Mouse (Mus musculus) left cerebral cortex, postnatal 10 days (tissue): ENCODE data around the gene Rap2b. TPM values are rescaled to one million over a fixed set of nuclear protein-coding genes. Genes with fewer than 3 reads are reported as not detected.

Experiments
- DNase-seq, 2 experiments: peaks; one replicate each; pipeline ENCODE4 v3.0.0; 2021 to 2022; ENCODE audit warnings: low spot score in 2 of 2, mixed read lengths in 1 of 2; ENCODE audit errors: extremely low spot score in 1 of 2
- intact Hi-C: fragments of 180-260 bp; cut with DNase I; formaldehyde crosslinking; loops from one replicate; pipeline ENCODE4 v1.15.1; 2025
- total RNA-seq, 2 experiments: library from RNA; stranded (reverse); gene quantifications; 2 replicates each; pipeline ENCODE4 v1.2.3; 2021

Rap2b gene
- total RNA-seq, 2 experiments from 2014 or later, result 37.3 to 39.3 TPM

DNA sequence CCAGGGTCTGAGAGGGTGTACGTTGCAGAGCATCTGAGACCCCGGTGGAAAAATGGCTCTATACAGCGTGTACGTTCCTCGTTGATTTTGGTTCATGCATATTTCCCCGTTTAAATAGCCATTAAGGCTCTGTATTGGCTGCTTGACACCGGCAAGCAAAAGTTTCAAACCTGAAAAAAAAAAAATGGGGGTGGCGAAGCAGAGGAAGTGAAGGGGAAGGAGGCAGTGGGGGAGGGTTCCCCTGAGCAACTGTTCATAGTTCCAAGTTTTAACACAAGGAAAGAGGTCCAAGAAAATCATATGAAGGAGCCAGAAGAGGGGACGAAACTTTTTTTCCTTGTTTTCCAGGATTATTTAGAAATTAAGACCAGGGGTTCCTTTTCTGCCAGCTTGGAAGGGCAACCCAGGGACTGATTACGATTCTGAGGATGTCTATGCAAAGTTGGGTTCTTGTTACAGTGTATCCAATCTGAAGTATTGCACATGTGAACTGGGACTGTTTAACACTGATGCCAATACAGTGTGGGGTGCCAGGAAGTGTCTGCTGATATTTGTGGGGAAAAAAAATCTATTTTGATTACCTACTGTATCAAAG is 4.4 kb downstream of the Rap2b start, which contains the start of gene B430305J03Rik:
B430305J03Rik (minus strand) TSS at position 173 of the 595 bp plus-strand sequence.
- intact Hi-C loops, result loop anchor here (5.0 to 10.0 kb wide), 2 partner anchors 339 to 806 kb away; no protein-coding TSS in a partner anchor

DNA sequence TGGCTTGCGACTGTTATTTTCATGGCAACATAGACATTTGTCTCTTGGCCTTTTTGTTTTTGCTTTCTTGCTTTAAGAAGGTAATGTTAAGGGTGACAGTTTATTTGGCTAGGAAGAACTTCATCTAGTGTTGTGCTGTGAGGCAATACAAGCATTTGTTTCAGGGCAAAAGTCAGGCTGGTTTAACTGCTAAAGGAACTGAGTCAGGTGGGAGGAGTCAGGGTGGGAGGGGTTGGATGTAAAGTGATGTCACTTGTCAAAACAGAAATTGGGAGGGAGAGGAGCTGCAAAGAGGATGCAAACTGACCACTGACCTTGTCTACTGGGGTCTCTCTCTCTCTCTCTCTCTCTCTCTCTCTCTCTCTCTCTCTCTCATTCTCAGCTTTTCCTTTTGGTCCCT is 7.0 kb downstream of the Rap2b start:
- intact Hi-C loops, result loop anchor here (5.0 to 10.0 kb wide), 2 partner anchors 336 to 804 kb away; no protein-coding TSS in a partner anchor
- DNase-seq, result no peak

More for the DNA sequence above, 4.4 kb downstream of the Rap2b start, which contains the start of gene B430305J03Rik:
- DNase-seq, result peak in 1 of 2 experiments; percentile 29

DNA sequence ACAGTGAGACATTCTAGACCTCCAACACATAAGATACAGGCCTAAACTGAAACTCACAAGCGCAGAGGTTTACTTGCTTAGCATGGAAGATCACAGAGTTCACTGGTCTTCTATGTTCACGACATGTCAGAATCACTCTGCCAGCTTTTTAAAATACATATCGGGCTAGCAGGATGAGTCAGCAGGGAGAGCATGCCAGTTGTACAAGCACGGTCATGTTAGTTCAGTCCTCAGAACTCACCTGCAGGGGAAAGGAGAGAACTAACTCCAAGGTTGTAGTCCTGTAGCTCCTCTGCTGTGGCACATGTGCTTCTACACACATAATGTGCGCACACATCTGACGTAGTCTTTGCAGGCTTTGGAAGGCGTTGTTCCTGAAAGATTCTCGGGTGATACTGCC is 14.6 kb downstream of the Rap2b start:
- DNase-seq, result no peak
- intact Hi-C loops, result no loop called here

DNA sequence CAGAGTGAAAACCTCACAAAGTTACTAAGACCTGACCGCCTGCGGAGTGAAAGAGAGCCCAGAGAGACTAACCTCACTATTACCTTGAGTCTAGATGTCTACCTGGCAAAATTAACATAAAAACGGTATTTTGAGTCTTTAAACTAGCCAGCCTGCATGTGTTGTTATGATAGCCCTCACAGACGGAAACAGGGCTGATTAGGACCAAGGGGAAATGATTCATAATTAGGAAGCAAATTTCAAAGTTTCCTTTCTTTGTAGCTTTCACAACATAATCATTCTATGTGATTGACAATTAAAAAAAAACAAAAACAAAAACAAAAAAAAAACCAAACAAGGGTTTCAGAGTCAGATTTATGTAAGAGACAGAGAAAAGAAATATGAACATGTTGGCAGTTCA is 24.9 kb downstream of the Rap2b start:
- no peak for DNase-seq
- intact Hi-C loops, result no loop called here

DNA sequence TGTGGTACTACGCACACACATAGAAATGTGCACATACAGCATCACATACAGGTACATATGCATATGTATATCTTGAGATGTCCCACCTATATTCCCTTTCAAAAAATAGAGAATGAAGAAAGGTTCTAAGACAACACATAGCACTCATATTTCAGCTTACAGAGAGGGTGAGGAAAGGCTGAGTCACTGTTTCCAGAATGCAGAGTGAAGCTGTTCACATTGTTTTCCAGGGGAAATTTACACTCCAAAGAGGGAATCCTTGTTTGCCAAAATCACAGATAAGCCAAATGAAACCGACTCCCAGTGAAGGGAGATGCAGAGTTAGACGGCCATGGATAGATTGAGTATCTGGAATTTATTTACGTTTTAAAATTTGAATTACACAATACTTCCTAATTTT is 30.1 kb downstream of the Rap2b start:
- intact Hi-C loops, result no loop called here

DNA sequence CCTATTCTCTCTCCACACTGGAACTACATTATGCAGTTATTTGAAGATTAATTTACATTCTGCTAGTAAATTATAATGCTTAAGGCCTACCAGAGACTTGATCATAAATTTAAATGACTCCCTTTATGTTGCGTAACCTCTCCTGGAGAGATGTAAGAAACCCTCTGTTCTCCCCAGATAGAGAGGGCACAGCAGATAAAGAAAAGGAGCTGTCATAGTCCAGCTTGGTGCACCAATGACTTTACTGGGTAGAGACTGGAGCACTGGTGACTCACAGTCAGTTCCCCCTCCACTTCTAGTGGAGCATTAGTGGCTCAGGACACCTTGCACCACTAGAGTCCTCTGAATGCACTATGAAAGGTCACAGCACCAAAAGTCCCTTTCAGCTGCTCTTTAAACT is 31.4 kb downstream of the Rap2b start:
- DNase-seq, result no peak
- intact Hi-C loops, result no loop called here

More for the DNA sequence above, 30.1 kb downstream of the Rap2b start:
- DNase-seq, result no peak

DNA sequence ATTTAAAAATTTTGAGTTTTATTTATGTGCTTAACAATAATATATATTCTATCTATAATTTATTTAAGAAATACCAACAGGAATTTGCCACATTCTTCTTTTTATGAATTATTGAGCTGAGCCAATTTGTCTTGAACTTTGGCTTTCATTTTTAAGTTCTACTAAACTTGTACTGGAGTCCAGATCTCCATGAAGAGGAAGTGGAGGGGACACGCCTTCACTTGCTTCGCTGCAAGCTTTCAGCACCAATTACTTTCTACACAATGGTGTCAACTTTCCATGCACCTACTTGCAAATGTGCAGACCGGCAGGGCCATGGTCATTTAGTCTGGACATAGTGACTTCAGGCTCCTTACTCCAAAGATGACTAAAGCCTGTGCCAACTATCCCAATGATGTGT is 32.1 kb downstream of the Rap2b start:
- intact Hi-C loops, result no loop called here

DNA sequence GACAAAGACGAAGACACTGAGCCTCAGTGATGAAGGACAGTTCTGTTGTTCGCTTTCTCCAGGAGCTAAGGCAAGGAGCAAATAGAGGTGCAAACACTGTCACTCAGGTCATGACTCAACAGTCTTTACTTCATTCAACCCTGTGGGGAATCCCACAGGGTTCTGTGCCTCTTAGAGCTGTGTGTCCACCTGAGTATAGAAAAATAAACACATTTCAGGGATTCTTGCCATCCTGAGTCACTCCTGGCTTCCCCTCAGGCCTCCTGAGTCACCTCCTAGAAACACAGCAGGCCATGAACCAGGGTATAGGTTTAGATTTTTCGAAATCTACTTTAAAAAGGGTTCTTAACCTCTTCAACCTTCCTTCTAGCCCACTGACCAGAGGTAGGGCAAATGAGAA is 33.9 kb downstream of the Rap2b start:
- no peak for DNase-seq
- intact Hi-C loops, result no loop called here

More for the DNA sequence above, 32.1 kb downstream of the Rap2b start:
- DNase-seq, result no peak

DNA sequence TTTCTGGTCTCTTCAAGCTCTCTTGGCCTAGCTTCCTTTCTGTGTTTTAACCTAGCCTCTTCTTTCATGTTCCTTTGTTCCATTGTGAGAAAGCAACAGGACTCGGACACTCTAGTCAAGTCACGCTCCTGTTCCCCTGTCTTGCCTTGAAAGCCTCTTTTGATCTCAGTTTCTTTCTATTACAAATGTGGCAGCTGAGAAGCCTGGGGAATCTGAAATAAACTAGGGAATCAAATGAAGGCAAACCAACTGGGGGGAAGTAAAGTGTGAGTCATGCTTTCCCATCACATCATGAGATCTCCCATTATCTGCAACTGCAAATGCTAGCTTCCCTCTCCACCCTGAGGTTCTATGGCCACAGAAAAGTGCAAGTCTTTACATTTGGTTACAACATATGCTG is 35.3 kb downstream of the Rap2b start:
- intact Hi-C loops, result no loop called here
- DNase-seq, result no peak

DNA sequence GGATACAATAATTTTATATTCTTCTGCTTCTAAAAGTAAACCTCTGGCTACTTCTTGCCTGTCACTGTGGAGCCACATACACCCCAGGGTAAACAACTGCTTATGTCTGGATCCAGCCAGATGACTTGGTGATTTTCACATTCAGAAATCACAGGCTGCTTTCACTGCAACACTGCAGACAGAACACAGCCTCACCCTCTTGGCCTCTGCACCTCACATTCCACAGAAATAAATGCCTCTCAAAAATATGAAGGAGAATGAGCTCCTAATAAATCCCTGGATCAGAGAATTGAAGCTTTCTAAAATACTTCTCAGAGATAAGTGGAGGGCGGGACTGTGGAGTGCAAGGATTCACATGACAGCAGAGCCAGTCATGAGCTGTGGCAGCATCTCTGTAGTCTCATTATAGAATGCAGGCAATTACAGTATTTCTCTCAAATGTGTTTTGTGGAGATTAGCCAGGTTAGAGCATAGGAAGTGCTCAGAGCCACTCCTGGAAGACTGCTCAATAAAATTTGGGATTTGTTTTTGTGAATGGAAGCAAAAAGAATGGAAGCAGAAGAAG is 39.5 kb downstream of the Rap2b start:
- DNase-seq, result no peak
- intact Hi-C loops, result no loop called here

DNA sequence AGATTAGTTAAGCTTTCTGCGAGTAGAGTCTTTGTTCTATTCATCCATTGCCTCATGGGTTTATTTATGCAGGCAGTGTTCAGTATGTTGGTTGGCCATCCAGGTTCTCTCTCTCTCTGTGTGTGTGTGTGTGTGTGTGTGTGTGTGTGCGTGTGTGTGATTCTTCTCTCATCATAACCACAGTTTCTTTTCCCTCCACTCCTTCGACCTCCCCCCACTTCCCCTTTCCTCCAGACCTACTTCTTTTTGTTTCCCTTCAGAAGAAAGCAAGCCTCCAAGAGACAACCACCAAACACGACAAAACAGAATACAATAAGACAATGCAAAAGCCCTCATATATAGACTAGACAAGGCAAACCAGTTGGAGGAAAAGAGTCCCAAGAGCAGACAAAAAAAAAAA is 45.5 kb downstream of the Rap2b start:
- intact Hi-C loops, result no loop called here

DNA sequence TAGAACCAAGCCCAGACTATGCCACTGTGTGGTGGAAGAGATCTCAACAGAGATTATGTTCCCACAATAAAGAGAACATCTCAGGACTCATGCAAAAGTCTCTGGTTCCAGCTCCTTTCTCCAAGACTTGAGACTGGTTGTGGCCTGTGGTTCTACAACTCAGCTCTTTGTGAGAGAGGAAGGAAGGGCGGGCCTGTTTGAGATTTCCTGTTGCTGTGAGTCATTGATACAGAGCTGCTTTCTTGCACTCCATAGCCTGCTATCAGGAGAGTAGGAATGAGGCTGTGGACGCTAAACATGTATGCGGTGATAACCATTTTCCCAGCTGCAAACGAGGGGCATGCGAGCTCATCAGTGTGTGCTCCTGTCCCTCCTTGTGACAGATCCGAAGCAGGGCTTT is 48.2 kb downstream of the Rap2b start:
- intact Hi-C loops, result no loop called here
- DNase-seq, result peak in 1 of 2 experiments; percentile 22

More for the DNA sequence above, 45.5 kb downstream of the Rap2b start:
- no peak for DNase-seq

DNA sequence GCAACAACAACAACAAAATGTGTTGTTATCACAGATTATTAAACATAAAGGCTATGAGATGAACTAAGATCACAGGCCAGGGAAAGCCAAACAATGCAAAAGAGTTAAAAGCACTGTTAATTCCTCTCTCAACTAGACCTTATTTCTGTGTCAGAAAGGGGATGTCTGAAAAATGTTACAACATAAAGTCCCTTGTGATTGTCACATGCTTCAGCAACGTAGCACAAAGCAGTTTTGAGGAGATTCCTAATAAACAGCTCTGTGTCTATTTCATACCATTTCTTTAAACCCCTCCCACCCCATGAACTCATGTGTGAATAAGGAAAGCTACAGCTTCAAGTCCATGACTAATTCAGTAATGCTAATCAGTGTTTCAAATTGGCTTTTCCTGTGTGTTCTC is 54.4 kb downstream of the Rap2b start:
- no peak for DNase-seq
- intact Hi-C loops, result no loop called here

Other genes starting within 250 kb of the Rap2b start
- 1 to 10 TPM; 1.7 to 1.8 TPM for gene B430305J03Rik, start 4.3 kb downstream of the Rap2b start, total RNA-seq